Mouse (Mus musculus) hindbrain, embryonic 10.5 days (tissue): ENCODE measurements around the gene Rrm2. TPM values are rescaled to one million over a fixed set of nuclear protein-coding genes. Genes with fewer than 3 reads are reported as not detected.

Experiments used
- DNase-seq: peaks from one replicate; pipeline ENCODE4 v3.0.0-alpha.2; 2017; ENCODE audit warnings: low spot score
- H3K27ac ChIP-seq: fragments of 300-500 bp; sonication (generic); 2 replicates; pipeline ENCODE4 v1.5.1; 2016; ENCODE audit warnings: mild to moderate bottlenecking, moderate library complexity
- H3K27me3 ChIP-seq: fragments of 300-500 bp; sonication (generic); 2 replicates; pipeline ENCODE4 v1.6.1; 2016; ENCODE audit warnings: mild to moderate bottlenecking; ENCODE audit not compliant: poor library complexity, insufficient read depth, severe bottlenecking
- H3K36me3 ChIP-seq: fragments of 300-500 bp; sonication (generic); 2 replicates; pipeline ENCODE4 v1.6.1; 2016; ENCODE audit warnings: mild to moderate bottlenecking, moderate library complexity
- H3K4me1 ChIP-seq: fragments of 300-500 bp; sonication (generic); replicated peaks from 2 replicates; pipeline ENCODE4 v1.6.1; 2016; ENCODE audit warnings: mild to moderate bottlenecking
- H3K4me3 ChIP-seq: fragments of 300-500 bp; sonication (generic); 2 replicates; pipeline ENCODE4 v1.5.1; 2016; ENCODE audit warnings: mild to moderate bottlenecking, moderate library complexity
- H3K9me3 ChIP-seq: fragments of 300-500 bp; sonication (generic); 2 replicates; pipeline ENCODE4 v1.6.1; 2016; ENCODE audit warnings: mild to moderate bottlenecking, moderate library complexity
- WGBS: fragments of 180-500 bp; shearing (Covaris S2); methylation state at CpG from one replicate; pipeline ENCODE4 v1.1.7; 2016; 5-methylcytosine and 5-hydroxymethylcytosine counted together
- polyA plus RNA-seq: library from polyadenylated mRNA; unstranded; fragments of >200 nt; fragmentation: Nextera tagmentation; extraction: Ambion mirVana; gene quantifications from 2 replicates; pipeline ENCODE4 v1.2.1, GENCODE M21; 2016

The Rrm2 gene
- polyA plus RNA-seq: 552 and 686 TPM in 2 replicates

- Histone ChIP-seq H3K9me3 (no peaks in the 10 kb centered on the region), H3K27ac (peak within 1 kb of the TSS; percentile 99), H3K36me3 (peaks cover 48% of the 10 kb centered on the region), H3K4me1 (peaks cover 53% of the 10 kb centered on the region), H3K27me3 (no peaks in the 10 kb centered on the region), H3K4me3 (peak within 1 kb of the TSS; percentile 96)
- WGBS: under 1% methylated on average over 83 of the region's 83 CpGs
- peak; percentile 97 for DNase-seq
Observed at GRCm38 (mm10) chr12:24707954-24708823, at the start of gene Rrm2. Gene Rrm2, plus strand, starts transcription at chr12:24708241.

DNA sequence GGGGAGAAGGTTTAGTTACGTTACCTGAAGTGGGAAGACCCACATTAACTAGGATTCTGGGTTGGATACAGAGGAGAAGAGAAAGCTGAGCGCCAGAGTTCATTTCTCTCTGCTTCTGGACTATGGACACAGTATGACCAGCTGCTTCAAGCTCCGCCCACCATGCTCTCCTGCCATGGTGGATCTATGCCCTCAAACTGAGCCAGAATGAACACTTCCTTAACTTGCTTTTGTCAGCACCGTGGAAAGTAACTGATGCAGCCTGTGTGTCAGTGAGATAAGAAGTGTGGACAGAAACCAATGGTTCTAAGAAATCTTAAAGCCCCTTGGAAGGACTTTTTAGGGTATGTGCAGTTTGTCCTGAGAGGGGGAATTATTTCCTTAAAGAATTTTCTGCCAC lies 49.0 kb upstream of the Rrm2 start:
- Histone ChIP-seq H3K27ac (no peak overlapping the region), H3K27me3 (no peaks in the 10 kb centered on the region), H3K4me1 (peaks cover 35% of the 10 kb centered on the region), H3K9me3 (no peaks in the 10 kb centered on the region), H3K4me3 (no peak overlapping the region), H3K36me3 (peaks cover 85% of the 10 kb centered on the region)
- 94% methylated on average over 4 of the region's 4 CpGs for WGBS
- DNase-seq: no peak

DNA sequence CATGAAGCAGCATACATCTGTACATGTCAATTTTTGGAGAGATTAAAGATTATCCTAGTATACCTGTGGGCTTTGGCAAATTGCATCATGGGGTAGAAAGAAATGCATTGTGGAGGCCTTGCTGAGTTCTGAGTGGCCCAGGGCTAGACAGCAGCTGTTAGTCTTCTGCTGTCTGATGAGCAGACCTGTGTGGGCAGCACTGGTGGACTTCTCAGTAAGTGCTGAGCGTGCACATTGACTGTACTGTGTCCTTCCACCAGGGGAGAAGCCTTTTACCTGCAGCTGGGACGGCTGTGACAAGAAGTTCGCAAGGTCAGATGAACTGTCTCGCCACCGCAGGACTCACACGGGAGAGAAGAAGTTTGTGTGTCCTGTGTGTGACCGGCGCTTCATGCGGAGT lies 48.1 kb upstream of the Rrm2 start:
- 91% methylated on average over 9 of the region's 9 CpGs for WGBS
- no peak overlapping the region for H3K27ac ChIP-seq
- peaks cover 76% of the 10 kb centered on the region for H3K36me3 ChIP-seq
- H3K4me1 ChIP-seq: peaks cover 28% of the 10 kb centered on the region
- H3K27me3 ChIP-seq: no peaks in the 10 kb centered on the region
- H3K9me3 ChIP-seq: no peaks in the 10 kb centered on the region
- H3K4me3 ChIP-seq: no peak overlapping the region
- DNase-seq: no peak

- DNase-seq: no peak
- H3K4me1 ChIP-seq: peaks cover 17% of the 10 kb centered on the region
- no peak overlapping the region for H3K27ac ChIP-seq
- no peak overlapping the region for H3K4me3 ChIP-seq
- H3K9me3 ChIP-seq: no peaks in the 10 kb centered on the region
- no peaks in the 10 kb centered on the region for H3K27me3 ChIP-seq
- H3K36me3 ChIP-seq: peaks cover 64% of the 10 kb centered on the region
- WGBS: 88% methylated on average over 4 of the region's 4 CpGs
Observed at GRCm38 (mm10) chr12:24661100-24661499, 46.9 kb upstream of the Rrm2 start.

GRCm38 (mm10) chr12:24662131-24662530 lies 45.9 kb upstream of the Rrm2 start:
- Histone ChIP-seq H3K27ac (no peak overlapping the region), H3K27me3 (no peaks in the 10 kb centered on the region), H3K9me3 (no peaks in the 10 kb centered on the region), H3K4me3 (no peak overlapping the region), H3K4me1 (peaks cover 7% of the 10 kb centered on the region), H3K36me3 (peaks cover 55% of the 10 kb centered on the region)
- WGBS: 90% methylated on average over 5 of the region's 5 CpGs
- DNase-seq: no peak

DNA sequence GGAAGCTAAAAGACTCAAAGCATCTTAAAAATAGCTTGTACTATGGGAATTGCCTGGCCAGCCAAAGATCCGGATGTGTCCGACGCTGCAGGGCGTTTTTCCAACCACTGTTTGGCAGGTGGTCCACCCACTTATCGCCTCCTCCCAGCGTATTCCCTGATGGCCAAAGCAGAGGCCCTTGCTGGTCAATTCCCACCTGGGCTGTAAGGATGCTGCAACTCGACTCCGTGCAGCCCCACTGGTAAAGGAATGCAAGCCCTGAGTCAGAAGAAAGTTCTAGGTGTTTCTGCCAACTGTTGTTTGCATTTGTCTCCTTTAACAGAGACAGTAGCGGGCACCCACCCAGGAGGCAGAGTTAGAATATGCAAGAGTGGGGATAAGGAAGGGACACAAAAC lies 27.9 kb upstream of the Rrm2 start:
- Histone ChIP-seq H3K4me1 (peaks cover 25% of the 10 kb centered on the region), H3K9me3 (no peaks in the 10 kb centered on the region), H3K27me3 (peaks cover 67% of the 10 kb centered on the region), H3K27ac (peak overlapping the region; percentile 83; the same call in 1 of the 2 replicates), H3K4me3 (peak overlapping the region; percentile 73), H3K36me3 (no peaks in the 10 kb centered on the region)
- 19% methylated on average over 9 of the region's 9 CpGs for WGBS
- peak; percentile 18 for DNase-seq

DNA sequence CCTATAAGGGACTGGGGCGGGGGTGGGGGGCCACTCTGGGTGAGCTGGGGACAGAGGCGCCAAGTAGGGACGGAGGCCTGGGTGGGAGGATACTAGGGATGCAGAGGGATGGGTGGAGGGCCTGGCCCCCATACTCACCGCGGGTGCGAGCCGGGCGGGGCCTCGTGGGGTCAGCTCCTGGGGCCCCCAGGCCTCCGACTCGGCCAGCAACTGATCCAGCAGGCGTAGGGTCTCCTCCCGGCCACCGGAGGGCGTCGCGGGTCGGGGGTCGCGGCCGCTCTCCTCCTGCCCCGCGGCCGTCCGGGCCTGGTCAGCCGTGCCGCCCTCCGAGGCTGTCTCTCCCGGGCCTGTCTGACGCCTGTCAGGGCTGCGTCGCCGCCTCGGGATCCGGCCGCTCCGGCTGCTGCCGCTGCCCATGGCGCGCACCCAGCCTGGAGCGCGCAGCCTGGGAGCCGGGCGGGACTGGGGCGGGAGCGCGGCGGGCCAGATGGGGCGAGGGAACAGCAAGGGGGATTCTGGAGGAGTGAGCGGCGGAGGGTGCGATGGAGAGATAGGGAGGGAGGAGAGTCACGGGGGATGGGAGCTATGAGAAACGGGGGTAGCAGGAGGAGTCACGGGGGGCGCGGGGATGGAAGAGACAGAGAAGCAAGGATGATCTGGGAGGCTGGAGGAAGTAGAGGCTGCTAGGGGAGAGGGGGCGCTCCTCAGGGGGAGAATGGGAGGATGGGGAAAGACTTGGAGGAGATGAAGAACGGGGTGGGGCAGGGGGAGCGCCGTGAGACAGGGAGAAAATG lies 27.4 kb upstream of the Rrm2 start:
- DNase-seq: peak; percentile 63
- Histone ChIP-seq H3K4me1 (peaks cover 22% of the 10 kb centered on the region), H3K4me3 (peak overlapping the region; percentile 73), H3K36me3 (no peaks in the 10 kb centered on the region), H3K9me3 (no peaks in the 10 kb centered on the region), H3K27ac (peak overlapping the region; percentile 83), H3K27me3 (peaks cover 67% of the 10 kb centered on the region)
- WGBS: 2% methylated on average over 61 of the region's 61 CpGs

GRCm38 (mm10) chr12:24681286-24682023 lies 26.6 kb upstream of the Rrm2 start, which contains the start of gene Cys1:
Gene Cys1, minus strand, starts transcription at chr12:24681813.
- no peaks in the 10 kb centered on the region for H3K36me3 ChIP-seq
- no peak for DNase-seq
- H3K4me1 ChIP-seq: peaks cover 22% of the 10 kb centered on the region
- peaks cover 71% of the 10 kb centered on the region for H3K27me3 ChIP-seq
- WGBS: 3% methylated on average over 20 of the region's 20 CpGs
- H3K4me3 ChIP-seq: peak within 1 kb of the TSS; percentile 73
- no peaks in the 10 kb centered on the region for H3K9me3 ChIP-seq
- peak within 1 kb of the TSS; percentile 83 for H3K27ac ChIP-seq

GRCm38 (mm10) chr12:24682563-24682962 lies 25.5 kb upstream of the Rrm2 start:
- no peak for DNase-seq
- no peak overlapping the region for H3K4me3 ChIP-seq
- H3K27me3 ChIP-seq: peaks cover 71% of the 10 kb centered on the region
- no peaks in the 10 kb centered on the region for H3K36me3 ChIP-seq
- 63% methylated on average over 8 of the region's 8 CpGs for WGBS
- H3K27ac ChIP-seq: no peak overlapping the region
- no peaks in the 10 kb centered on the region for H3K9me3 ChIP-seq
- peaks cover 22% of the 10 kb centered on the region for H3K4me1 ChIP-seq

- Histone ChIP-seq H3K36me3 (no peaks in the 10 kb centered on the region), H3K27me3 (peaks cover 70% of the 10 kb centered on the region), H3K4me1 (peaks cover 22% of the 10 kb centered on the region), H3K9me3 (no peaks in the 10 kb centered on the region), H3K4me3 (no peak overlapping the region), H3K27ac (no peak overlapping the region)
- 73% methylated on average over 7 of the region's 7 CpGs for WGBS
- DNase-seq: no peak
Observed at GRCm38 (mm10) chr12:24683461-24683860, 24.6 kb upstream of the Rrm2 start.

DNA sequence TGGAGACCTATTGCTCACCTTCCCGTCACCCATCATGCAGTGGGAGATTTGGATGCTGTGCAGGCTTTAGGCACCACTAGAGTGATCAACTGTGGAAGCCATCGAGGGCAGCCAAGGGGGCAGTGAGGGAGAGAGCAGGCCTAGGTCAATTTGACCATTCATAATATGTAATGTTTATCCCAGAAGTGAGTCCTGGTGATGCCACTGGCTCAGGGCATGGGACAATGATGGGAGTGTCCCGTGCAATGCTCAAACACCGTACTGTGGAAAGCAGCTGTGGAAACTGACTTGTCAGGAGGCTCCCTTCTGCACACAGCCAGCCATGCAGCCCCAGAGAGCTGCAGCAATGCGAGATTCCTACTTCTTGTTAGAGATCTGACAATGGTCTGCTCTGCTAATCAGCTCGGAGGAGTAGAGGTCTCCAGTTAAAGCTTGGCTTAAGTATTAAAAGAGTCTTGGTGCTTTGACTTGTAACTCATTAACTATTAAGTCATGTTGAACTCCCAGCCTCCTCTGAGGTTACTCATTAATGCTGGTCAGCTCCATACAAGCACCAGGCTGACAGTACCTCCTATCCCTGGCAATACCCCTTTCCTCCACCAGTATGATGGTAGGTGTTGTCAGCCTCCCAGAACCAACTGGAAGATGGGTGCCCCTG lies 21.9 kb upstream of the Rrm2 start:
- DNase-seq: no peak
- H3K4me3 ChIP-seq: no peak overlapping the region
- peaks cover 43% of the 10 kb centered on the region for H3K27me3 ChIP-seq
- WGBS: 82% methylated on average over 6 of the region's 6 CpGs
- H3K36me3 ChIP-seq: no peaks in the 10 kb centered on the region
- H3K9me3 ChIP-seq: no peaks in the 10 kb centered on the region
- H3K27ac ChIP-seq: no peak overlapping the region
- peaks cover 16% of the 10 kb centered on the region for H3K4me1 ChIP-seq

DNA sequence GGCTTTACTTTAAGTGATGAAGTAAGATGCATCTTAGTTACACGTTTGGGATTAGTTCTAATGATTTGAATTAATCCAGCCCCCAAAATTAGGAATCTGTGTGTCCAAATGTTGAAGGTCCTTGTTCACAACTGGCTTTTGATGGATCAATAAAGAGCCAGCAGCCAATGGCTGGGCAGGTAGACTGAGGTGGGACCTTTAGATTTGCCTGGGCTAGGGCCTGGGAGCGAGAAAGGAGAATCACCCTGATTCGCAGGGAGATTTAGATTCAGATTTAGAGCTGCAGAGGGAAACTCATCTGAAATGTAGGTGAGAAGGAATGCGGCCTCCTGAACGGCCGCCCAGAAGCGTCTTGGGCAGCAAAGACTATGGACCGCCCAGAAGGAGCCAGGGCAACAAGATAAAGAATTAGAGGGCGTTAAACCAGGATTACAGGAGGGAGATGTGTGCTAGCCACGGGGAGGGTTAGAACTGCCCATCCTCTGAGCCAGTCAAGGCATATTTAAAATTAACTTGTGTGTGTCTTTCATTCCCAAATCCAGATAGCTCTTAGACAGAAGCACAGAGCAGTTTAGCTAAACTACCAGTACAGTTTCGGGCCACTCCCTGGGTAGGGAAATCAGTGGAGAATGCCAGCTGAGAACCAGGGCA lies 21.2 kb upstream of the Rrm2 start:
- Histone ChIP-seq H3K27ac (no peak overlapping the region), H3K4me1 (peaks cover 9% of the 10 kb centered on the region), H3K4me3 (no peak overlapping the region), H3K27me3 (peaks cover 36% of the 10 kb centered on the region), H3K36me3 (no peaks in the 10 kb centered on the region), H3K9me3 (no peaks in the 10 kb centered on the region)
- DNase-seq: no peak
- 82% methylated on average over 11 of the region's 11 CpGs for WGBS
